Mouse (Mus musculus): Measurements from ENCODE around the gene Tecta. TPM values are rescaled to one million over a fixed set of nuclear protein-coding genes. Genes with fewer than 3 reads are reported as not detected.

Gene Tecta
- total RNA-seq (2023), result under 1 TPM; 0.29 to 0.77 TPM

GRCm38 (mm10) chr9:42399829-42400228 is at the start of gene Tecta:
Gene Tecta (minus strand): TSS chr9:42399929.

Other genes with a start within 250 kb of the Tecta start
- 10 to 100 TPM; 28.4 to 30.2 TPM for gene Sc5d, start 135.7 kb downstream of the Tecta start, total RNA-seq (2023)
- 10 to 100 TPM; 54.6 to 61.8 TPM for gene Tbcel, start 107.9 kb upstream of the Tecta start, total RNA-seq (2023)